ENCODE assay signal across 24 mouse cellular contexts in genomic region chr10:17762946-17763345, GRCm38 (mm10). TPM values are rescaled to one million over a fixed set of nuclear protein-coding genes. Genes with fewer than 3 reads are reported as not detected.
DNase-seq lines count a peak whose midpoint lies in the region; ATAC-seq and TF ChIP-seq lines count a peak whose summit lies in the region.
"Had no signal": no experiment of that assay in that cellular context is flagged by ENCODE, and none has a peak within 500 bp of the region (broad histone marks: within the 10 kb centered on the region; RNA-seq: fewer than 3 reads in every experiment).

No protein-coding gene starts in this region.

- H3K27ac ChIP-seq in lung, postnatal 0 days (ENCODE audit: low read length) = no peak overlapping the region

- H3K27me3 ChIP-seq in lung, postnatal 0 days (replicated peaks; ENCODE audit: insufficient read depth, low read length) = no peaks in the 10 kb centered on the region
- H3K27me3 ChIP-seq: CH12.LX, Patski had no signal

- H3K4me1 ChIP-seq in lung, postnatal 0 days (ENCODE audit: insufficient read depth, low read depth, low read length) = no peaks in the 10 kb centered on the region

- H3K9me3 ChIP-seq in lung, postnatal 0 days (ENCODE audit: low read length) = no peaks in the 10 kb centered on the region
- H3K9me3 ChIP-seq: G1E had no signal

- no peak for ATAC-seq in lung, postnatal 0 days
- ATAC-seq: activated CD4-positive, CD25-positive, alpha-beta regulatory T cell, adult 4 months; CD4-positive, CD25-positive, alpha-beta regulatory T cell, adult 4 months; Patski had no signal

- no peaks in the 10 kb centered on the region for H3K36me3 ChIP-seq in lung, postnatal 0 days (ENCODE audit: insufficient read depth, low read length)
- H3K36me3 ChIP-seq: G1E had no signal

- H3K4me3 ChIP-seq in lung, postnatal 0 days (ENCODE audit: low read depth, low read length) = no peak overlapping the region

- TF ChIP-seq EP300 in lung, postnatal 0 days (IDR thresholded peaks at IDR 0.05) = no peak

- no peak overlapping the region for H3K9ac ChIP-seq in lung, postnatal 0 days (replicated peaks; ENCODE audit: low read depth)

- no peak overlapping the region for H3K4me2 ChIP-seq in lung, postnatal 0 days (replicated peaks; ENCODE audit: low read depth, low read length)

- TF ChIP-seq CTCF in lung, postnatal 0 days (IDR thresholded peaks at IDR 0.05) = no peak

- peak; percentile 16 for DNase-seq in testis, postnatal 14 days (ENCODE audit: low spot score)
- DNase-seq in testis, postnatal 10 days (ENCODE audit: low spot score) = no peak
- DNase-seq in 3T3-L1 (ENCODE audit: low read depth, low spot score) = peak; percentile 72
- peak; percentile 58 for DNase-seq in NIH3T3 (ENCODE audit: low read depth)
- no peak for DNase-seq in lung, postnatal 0 days (ENCODE audit: low spot score)
- no peak for DNase-seq in left cerebral cortex, adult 8-10 months (ENCODE audit: low spot score in 2 of 2)
- DNase-seq: adrenal gland, adult 2 months; adrenal gland, adult 8-10 months; adrenal gland, postnatal 10 days; adrenal gland, postnatal 14 days; adrenal gland, postnatal 25 days; adrenal gland, postnatal 36 days; B cell, adult 2 months; cerebellum, adult 11 months; cerebellum, adult 11-12 months; cerebellum, adult 18-20 months; cerebellum, adult 2 months; cerebellum, adult 8-10 months had no signal

- 91% methylated on average over 8 of the region's 8 CpGs for WGBS in lung, postnatal 0 days

RNA-seq across cellular contexts. Expression of gene Txlnb, which starts 33.1 kb away (rescaled TPM):
- 0.30 and 0.51 TPM in 2 replicates for polyA plus RNA-seq in lung, postnatal 0 days (2015; fragmentation: Nextera tagmentation; extraction: Ambion mirVana)
- 1 to 10 TPM in 3 of 4 experiments, under 1 TPM in 1; 0.96 to 1.6 (median 1.1) TPM for total RNA-seq in left cerebral cortex, adult 8-10 months (2022)
- total RNA-seq: MEL had no signal
- polyA plus RNA-seq: G1E had no signal

RNA-seq across cellular contexts. Expression of gene Cited2, which starts 39.9 kb away (rescaled TPM):
- polyA plus RNA-seq in lung, postnatal 0 days (2015; fragmentation: Nextera tagmentation; extraction: Ambion mirVana) = 53.4 and 57.9 TPM in 2 replicates
- total RNA-seq in left cerebral cortex, adult 8-10 months (2022) = 10 to 100 TPM; 32.2 to 35.6 (median 33.9) TPM

Comparison
In these comparisons a context has a peak if more than half of its experiments do, and no peak if none do; other contexts are left out.
1. DNase-seq: peak in testis, postnatal 14 days (single experiment), 3T3-L1 (single experiment) and NIH3T3 (single experiment); none in testis, postnatal 10 days (single experiment), lung, postnatal 0 days (single experiment) and left cerebral cortex, adult 8-10 months (0 of 2).